Mouse (Mus musculus) midbrain, postnatal 0 days (tissue): ENCODE measurements around the gene Tbl3. TPM values are rescaled to one million over a fixed set of nuclear protein-coding genes. Genes with fewer than 3 reads are reported as not detected.
A peak's percentile ranks its signal among the peaks of the same experiment; 100 is the strongest.

ENCODE experiments used
- ATAC-seq: fragments of 200-750 bp; cut with Nextera tagmentation; 2 replicates; pipeline ENCODE4 v1.8.0; 2017; ENCODE audit warnings: moderate number of reproducible peaks, mild to moderate bottlenecking, moderate TSS enrichment, moderate library complexity; ENCODE audit not compliant: low FRiP score
- DNase-seq: peaks from one replicate; pipeline ENCODE4 v3.0.0-alpha.2; 2015; ENCODE audit warnings: low spot score
- H3K27ac ChIP-seq: fragments of 300-500 bp; sonication (generic); 2 replicates; pipeline ENCODE4 v1.5.1; 2014; ENCODE audit warnings: low read depth, mild to moderate bottlenecking, low read length, mixed read lengths
- H3K27me3 ChIP-seq: fragments of 300-500 bp; sonication (generic); 2 replicates; pipeline ENCODE4 v1.6.1; 2014; ENCODE audit warnings: low read length, control low read depth, mixed read lengths; ENCODE audit not compliant: insufficient read depth
- H3K36me3 ChIP-seq: fragments of 300-500 bp; sonication (generic); 2 replicates; pipeline ENCODE4 v1.6.1; 2014; ENCODE audit warnings: low read length, control low read depth, mixed read lengths; ENCODE audit not compliant: insufficient read depth
- H3K4me1 ChIP-seq: fragments of 300-500 bp; sonication (generic); 2 replicates; pipeline ENCODE4 v1.6.1; 2014; ENCODE audit warnings: mild to moderate bottlenecking, control low read depth, antibody characterized with exemption, low read length, mixed read lengths; ENCODE audit not compliant: insufficient read depth
- H3K4me2 ChIP-seq: fragments of 300-500 bp; sonication (generic); 2 replicates; pipeline ENCODE4 v1.6.1; 2014; ENCODE audit warnings: low read depth, mild to moderate bottlenecking, low read length, mixed read lengths; ENCODE audit not compliant: poor library complexity, severe bottlenecking
- H3K4me3 ChIP-seq: fragments of 300-500 bp; sonication (generic); 2 replicates; pipeline ENCODE4 v1.5.1; 2014; ENCODE audit warnings: low read depth, mild to moderate bottlenecking, low read length, moderate library complexity
- H3K9ac ChIP-seq: fragments of 300-500 bp; sonication (generic); replicated peaks from 2 replicates; pipeline ENCODE4 v1.6.1; 2014; ENCODE audit warnings: mild to moderate bottlenecking, low read length, moderate library complexity, mixed read lengths; ENCODE audit not compliant: poor library complexity, severe bottlenecking
- H3K9me3 ChIP-seq: fragments of 300-500 bp; sonication (generic); 2 replicates; pipeline ENCODE4 v1.6.1; 2016; ENCODE audit warnings: low read length, control low read depth
- CTCF ChIP-seq: IDR thresholded peaks from 2 replicates; pipeline ENCODE4 v1.5.1; 2016; ENCODE audit warnings: antibody characterized with exemption, mild to moderate bottlenecking
- WGBS: fragments of 180-500 bp; shearing (Covaris S2); extraction: QIAGEN DNeasy Blood & Tissue Kit; methylation state at CpG from one replicate; pipeline ENCODE4 v1.1.7; 2014; 5-methylcytosine and 5-hydroxymethylcytosine counted together
- polyA plus RNA-seq: library from polyadenylated mRNA; unstranded; fragments of >200 nt; fragmentation: Nextera tagmentation; extraction: Ambion mirVana; gene quantifications from 2 replicates; pipeline ENCODE4 v1.2.1, GENCODE M21; 2015
- total RNA-seq: library from RNA; depleted of rRNA; stranded (reverse); fragments of >200 nt; gene quantifications from 2 replicates; pipeline ENCODE4 v1.2.3, GENCODE M21; 2014; rRNA removed

The Tbl3 gene
- total RNA-seq (44.0 and 56.4 TPM in 2 replicates), polyA plus RNA-seq (38.2 and 46.7 TPM in 2 replicates)

DNA sequence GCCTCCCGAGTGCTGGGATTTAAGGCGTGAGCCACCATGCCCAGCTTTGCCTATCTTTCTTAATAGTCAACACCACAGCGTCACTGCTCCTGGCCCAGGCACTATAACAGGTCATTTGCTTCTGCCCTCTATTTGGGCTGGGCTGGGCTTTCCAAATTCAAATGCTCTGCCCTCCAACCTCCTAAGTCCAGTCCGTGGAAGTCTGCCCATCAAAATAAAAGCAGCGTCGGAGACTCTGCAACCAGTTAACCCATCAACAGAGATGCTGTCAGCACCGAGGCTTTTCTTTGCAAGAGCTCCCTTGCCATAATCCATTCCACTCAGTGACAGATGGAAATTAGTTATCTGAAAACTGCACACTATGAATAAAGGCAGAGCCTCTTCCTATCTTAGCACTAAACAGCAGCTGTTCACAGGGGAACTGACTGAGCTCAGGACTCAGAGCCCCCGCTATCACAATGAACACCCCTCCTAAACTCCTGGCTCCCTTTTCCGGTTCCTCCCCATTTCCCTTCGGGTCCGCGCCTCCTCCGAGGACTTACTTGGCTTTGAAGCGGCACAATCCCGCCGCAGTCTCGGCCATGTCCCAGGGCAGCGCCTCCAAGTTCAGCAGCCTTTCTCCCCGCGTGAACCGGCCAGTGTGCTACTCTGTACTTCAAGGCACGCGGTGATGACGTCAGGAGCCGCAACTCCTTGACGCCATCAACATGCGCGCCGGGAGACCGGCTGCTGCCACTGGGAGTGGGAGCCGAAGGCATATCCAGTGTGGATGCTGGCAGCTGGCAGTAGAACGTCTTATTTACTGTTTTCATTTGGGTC, at the start of gene Tbl3:
Tbl3 (minus strand) TSS at position 679 of the 819 bp plus-strand sequence.
- WGBS, result 3% methylated on average over 32 of the region's 32 CpGs
- Histone ChIP-seq H3K27ac (peak within 1 kb of the TSS; percentile 77), H3K36me3 (peaks cover 24% of the 10 kb centered on the region), H3K4me3 (peak within 1 kb of the TSS; percentile 72), H3K9ac (peak within 1 kb of the TSS; percentile 68), H3K4me2 (peak within 1 kb of the TSS; percentile 66), H3K27me3 (no peaks in the 10 kb centered on the region), H3K9me3 (no peaks in the 10 kb centered on the region), H3K4me1 (no peaks in the 10 kb centered on the region)
- ATAC-seq, result peak; percentile 89
- no peak; the same call in 1 of the 2 replicates for TF ChIP-seq CTCF
- peak; percentile 97 for DNase-seq

DNA sequence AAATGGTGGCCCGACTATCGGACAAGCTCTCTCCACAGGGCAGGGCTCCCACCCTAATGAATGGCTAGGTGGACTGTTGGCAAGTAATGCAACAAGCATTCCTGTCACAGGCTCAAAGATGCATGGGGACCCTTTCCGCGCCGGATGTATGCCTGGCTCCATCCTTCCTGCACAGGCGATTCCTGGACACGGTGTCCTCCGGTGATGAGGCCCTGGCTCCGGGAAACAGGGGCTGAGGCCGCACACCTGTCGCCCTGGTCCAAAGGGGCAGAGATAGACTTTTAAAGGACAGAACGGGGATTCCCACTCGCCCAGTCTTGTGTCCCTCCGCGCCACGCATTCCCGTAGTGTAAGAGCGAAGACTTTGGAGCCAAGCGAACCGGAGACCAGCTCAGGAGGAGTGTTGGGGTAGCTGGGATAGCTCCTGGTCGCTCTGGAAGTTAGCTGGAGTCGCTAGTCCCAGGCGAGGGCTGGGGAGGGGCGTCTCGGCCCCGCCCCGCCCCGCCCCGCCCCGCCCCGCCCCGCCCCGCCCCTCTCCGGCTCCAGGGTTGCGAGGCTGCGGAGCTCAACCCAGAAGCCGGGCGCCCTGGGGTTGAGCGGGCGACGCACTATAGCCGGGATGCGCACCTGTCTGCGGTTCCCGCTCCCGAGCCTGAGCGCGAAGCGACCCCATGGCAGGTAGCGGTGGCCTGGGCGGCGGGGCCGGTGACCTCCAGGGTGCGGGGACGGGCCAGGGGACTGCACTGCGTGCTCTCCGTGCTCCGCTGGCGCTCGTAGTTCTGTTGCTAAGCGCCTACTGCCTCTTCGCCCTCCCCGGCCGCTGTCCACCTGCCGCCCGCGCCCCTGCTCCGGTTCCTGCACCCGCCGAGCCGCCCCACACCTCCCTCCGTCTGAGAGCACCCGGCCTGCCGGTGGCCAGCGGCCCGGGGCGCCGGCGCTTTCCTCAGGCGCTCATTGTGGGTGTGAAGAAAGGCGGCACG, 45.2 kb upstream of the Tbl3 start, which contains the start of gene Hs3st6:
Hs3st6 (plus strand) TSS at position 574 of the 980 bp plus-strand sequence.
- 1% methylated on average over 68 of the region's 82 CpGs for WGBS
- DNase-seq, result no peak
- no peak for ATAC-seq

DNA sequence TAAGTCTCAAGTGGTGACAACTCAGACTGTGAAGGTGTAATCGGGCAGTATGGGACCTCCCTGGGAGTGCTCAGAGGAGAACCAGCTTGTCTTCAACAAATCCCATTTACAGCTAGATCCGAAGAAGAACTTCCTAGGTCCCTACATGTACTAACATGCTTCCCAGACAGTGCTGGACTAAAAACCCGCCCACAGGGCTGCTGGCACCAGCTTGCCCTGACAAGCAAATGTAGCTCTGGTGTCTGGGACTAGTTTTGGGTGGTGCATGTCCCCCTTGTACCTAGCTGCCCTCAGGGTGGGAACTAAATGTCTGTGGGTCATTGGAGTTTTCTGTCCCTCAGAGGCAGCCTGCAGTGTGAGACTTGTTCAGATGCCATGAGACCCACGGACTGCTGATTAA, 44.1 kb upstream of the Tbl3 start:
- Histone ChIP-seq H3K27me3 (peaks cover 58% of the 10 kb centered on the region), H3K4me1 (0 out of 2 replicates have a peak, but pooled peaks cover 3% of the 10 kb centered on the region), H3K27ac (no peak overlapping the region), H3K4me3 (no peak overlapping the region), H3K4me2 (no peak overlapping the region), H3K36me3 (no peaks in the 10 kb centered on the region), H3K9ac (no peak overlapping the region), H3K9me3 (no peaks in the 10 kb centered on the region)
- no peak for TF ChIP-seq CTCF
- DNase-seq (no peak), ATAC-seq (no peak)
- 13% methylated on average over 4 of the region's 4 CpGs for WGBS

More for the DNA sequence above, 45.2 kb upstream of the Tbl3 start, which contains the start of gene Hs3st6:
- Histone ChIP-seq H3K27me3 (peaks cover 58% of the 10 kb centered on the region), H3K9ac (no peak within 1 kb of the TSS), H3K4me1 (0 out of 2 replicates have a peak, but pooled peaks cover 3% of the 10 kb centered on the region), H3K36me3 (no peaks in the 10 kb centered on the region), H3K9me3 (no peaks in the 10 kb centered on the region), H3K27ac (no peak within 1 kb of the TSS), H3K4me2 (peak within 1 kb of the TSS; percentile 83), H3K4me3 (peak within 1 kb of the TSS; percentile 41)
- no peak for TF ChIP-seq CTCF

DNA sequence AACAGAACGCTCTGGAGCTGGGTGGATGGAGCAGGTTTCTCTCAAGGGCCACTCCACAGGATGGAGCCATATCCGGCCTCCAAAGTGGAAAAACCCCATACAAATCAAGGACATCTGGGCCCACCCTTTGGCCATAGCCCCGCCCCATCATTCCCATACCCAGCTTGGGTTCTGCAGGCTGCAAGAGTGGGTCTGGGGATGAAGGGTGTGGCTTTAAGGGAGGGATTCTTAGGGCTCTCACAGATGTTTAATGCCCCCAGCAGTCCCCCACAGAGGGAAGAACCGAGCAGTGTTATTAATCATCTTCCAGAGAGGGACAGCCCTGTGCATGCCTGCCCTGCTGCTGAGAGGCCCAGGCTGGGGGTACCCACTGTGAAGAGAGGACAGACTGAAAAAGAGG, 39.5 kb upstream of the Tbl3 start:
- Histone ChIP-seq H3K9ac (no peak overlapping the region), H3K4me2 (no peak overlapping the region), H3K9me3 (no peaks in the 10 kb centered on the region), H3K4me3 (no peak overlapping the region), H3K27me3 (peaks cover 21% of the 10 kb centered on the region), H3K36me3 (0 out of 2 replicates have a peak, but pooled peaks cover 3% of the 10 kb centered on the region), H3K4me1 (no peaks in the 10 kb centered on the region), H3K27ac (no peak overlapping the region)
- 40% methylated on average over 4 of the region's 4 CpGs for WGBS
- ATAC-seq, result no peak
- no peak for TF ChIP-seq CTCF
- no peak for DNase-seq

- H3K27ac ChIP-seq, result no peak overlapping the region; the same call in 1 of the 2 replicates
- no peaks in the 10 kb centered on the region for H3K9me3 ChIP-seq
- no peak overlapping the region for H3K9ac ChIP-seq
- peak; percentile 95 for DNase-seq
- H3K27me3 ChIP-seq, result peaks cover 10% of the 10 kb centered on the region
- peak; percentile 73 for ATAC-seq
- no peak overlapping the region for H3K4me2 ChIP-seq
- peak; percentile 95 for TF ChIP-seq CTCF
- WGBS, result 20% methylated on average over 7 of the region's 7 CpGs
- H3K4me1 ChIP-seq, result no peaks in the 10 kb centered on the region
- no peak overlapping the region for H3K4me3 ChIP-seq
- H3K36me3 ChIP-seq, result 0 out of 2 replicates have a peak, but pooled peaks cover 3% of the 10 kb centered on the region
Observed at GRCm38 (mm10) chr17:24745526-24746497, 38.4 kb upstream of the Tbl3 start.
